Mouse (Mus musculus): ENCODE results near the gene Tmem184c.

Gene Tmem184c

GRCm38 (mm10) chr8:77610374-77610969, at the start of gene Tmem184c:
Gene Tmem184c, minus strand, starts transcription at chr8:77610698.
- in situ Hi-C loops (cut with MboI, MseI): loop anchor here (5.0 to 25.0 kb wide), 3 partner anchors 188 to 1664 kb away; no protein-coding TSS in a partner anchor

- in situ Hi-C loops (cut with MboI, MseI): no loop called here
Observed at GRCm38 (mm10) chr8:77659534-77660080, 49.1 kb upstream of the Tmem184c start.

- in situ Hi-C loops (cut with MboI, MseI): no loop called here
Observed at GRCm38 (mm10) chr8:77658356-77658755, 47.9 kb upstream of the Tmem184c start.

GRCm38 (mm10) chr8:77650646-77651190, 40.2 kb upstream of the Tmem184c start:
- in situ Hi-C loops (cut with MboI, MseI): no loop called here

- in situ Hi-C loops (cut with MboI, MseI): no loop called here
Observed at GRCm38 (mm10) chr8:77640093-77640839, 29.8 kb upstream of the Tmem184c start.

- in situ Hi-C loops (cut with MboI, MseI): no loop called here
Observed at GRCm38 (mm10) chr8:77637593-77637992, 27.1 kb upstream of the Tmem184c start.

GRCm38 (mm10) chr8:77634035-77634434, 23.5 kb upstream of the Tmem184c start:
- in situ Hi-C loops (cut with MboI, MseI): loop anchor here (5.0 kb wide), 1 partner anchor 368 kb away; no protein-coding TSS in a partner anchor

GRCm38 (mm10) chr8:77633211-77633610, 22.7 kb upstream of the Tmem184c start:
- in situ Hi-C loops (cut with MboI, MseI): loop anchor here (5.0 kb wide), 1 partner anchor 369 kb away; no protein-coding TSS in a partner anchor

GRCm38 (mm10) chr8:77630691-77631090, 20.2 kb upstream of the Tmem184c start:
- in situ Hi-C loops (cut with MboI, MseI): loop anchor here (5.0 kb wide), 1 partner anchor 372 kb away; no protein-coding TSS in a partner anchor

GRCm38 (mm10) chr8:77629858-77630537, 19.5 kb upstream of the Tmem184c start:
- in situ Hi-C loops (cut with MboI, MseI): loop anchor here (5.0 kb wide), 1 partner anchor 372 kb away; no protein-coding TSS in a partner anchor

- in situ Hi-C loops (cut with MboI, MseI): loop anchor here in 1 of 2 experiments (25.0 kb wide), 1 partner anchor 864 kb away; no protein-coding TSS in a partner anchor
Observed at GRCm38 (mm10) chr8:77623677-77624209, 13.2 kb upstream of the Tmem184c start.

- in situ Hi-C loops (cut with MboI, MseI): loop anchor here (10.0 to 25.0 kb wide), 2 partner anchors 869 to 1657 kb away; no protein-coding TSS in a partner anchor
Observed at GRCm38 (mm10) chr8:77617916-77618315, 7.4 kb upstream of the Tmem184c start.

- in situ Hi-C loops (cut with MboI, MseI): loop anchor here (5.0 to 25.0 kb wide), 3 partner anchors 187 to 1665 kb away; no protein-coding TSS in a partner anchor
Observed at GRCm38 (mm10) chr8:77609621-77610020, 877 bp downstream of the Tmem184c start.

GRCm38 (mm10) chr8:77584174-77584573, 26.3 kb downstream of the Tmem184c start:
- in situ Hi-C loops (cut with MboI, MseI): loop anchor here in 1 of 2 experiments (10.0 kb wide), 1 partner anchor 499 kb away; no protein-coding TSS in a partner anchor

- in situ Hi-C loops (cut with MboI, MseI): no loop called here
Observed at GRCm38 (mm10) chr8:77577674-77578073, 32.8 kb downstream of the Tmem184c start.

GRCm38 (mm10) chr8:77574229-77574628, 36.3 kb downstream of the Tmem184c start:
- in situ Hi-C loops (cut with MboI, MseI): no loop called here

GRCm38 (mm10) chr8:77561441-77561840, 49.1 kb downstream of the Tmem184c start:
- in situ Hi-C loops (cut with MboI, MseI): no loop called here

GRCm38 (mm10) chr8:77552491-77552890, 58.0 kb downstream of the Tmem184c start:
- in situ Hi-C loops (cut with MboI, MseI): no loop called here

- in situ Hi-C loops (cut with MboI, MseI): loop anchor here in 1 of 2 experiments (10.0 kb wide), 1 partner anchor 135 kb away; no protein-coding TSS in a partner anchor
Observed at GRCm38 (mm10) chr8:77549881-77550580, 60.5 kb downstream of the Tmem184c start.

GRCm38 (mm10) chr8:77549121-77549706, 61.3 kb downstream of the Tmem184c start, which contains the start of gene Prmt9:
Gene Prmt9, plus strand, starts transcription at chr8:77549397.
- in situ Hi-C loops (cut with MboI, MseI): loop anchor here in 1 of 2 experiments (10.0 kb wide), 1 partner anchor 134 kb away; no protein-coding TSS in a partner anchor
